Mouse (Mus musculus) adipocyte (in vitro differentiated cells): ENCODE measurements around the gene Ep400.
A peak's percentile ranks its signal among the peaks of the same experiment; 100 is the strongest.

Experiments used
- DNase-seq: peaks from one replicate; pipeline ENCODE4 v3.0.0-alpha.2; 2016; ENCODE audit warnings: low spot score

Gene Ep400

GRCm38 (mm10) chr5:110770448-110771158 is at the start of gene Ep400:
Gene Ep400 (minus strand): TSS chr5:110770717.
- DNase-seq: peak; percentile 99

GRCm38 (mm10) chr5:110809667-110810325 is 39.3 kb upstream of the Ep400 start, which contains the start of gene Ulk1:
Gene Ulk1 (minus strand): TSS chr5:110810097.
- DNase-seq: peak; percentile 99

GRCm38 (mm10) chr5:110808821-110809666 is 38.5 kb upstream of the Ep400 start:
- DNase-seq: peak; percentile 64

- DNase-seq: peak; percentile 83
Measured at GRCm38 (mm10) chr5:110808061-110808631, 37.6 kb upstream of the Ep400 start.

GRCm38 (mm10) chr5:110807453-110807852 is 36.9 kb upstream of the Ep400 start:
- no peak for DNase-seq

- no peak for DNase-seq
Measured at GRCm38 (mm10) chr5:110806676-110807075, 36.2 kb upstream of the Ep400 start.

- no peak for DNase-seq
Measured at GRCm38 (mm10) chr5:110806154-110806553, 35.6 kb upstream of the Ep400 start.

GRCm38 (mm10) chr5:110804012-110804743 is 33.7 kb upstream of the Ep400 start:
- peak; percentile 29 for DNase-seq

- DNase-seq: no peak
Measured at GRCm38 (mm10) chr5:110802809-110803208, 32.3 kb upstream of the Ep400 start.

GRCm38 (mm10) chr5:110802186-110802585 is 31.7 kb upstream of the Ep400 start:
- peak; percentile 67 for DNase-seq

- no peak for DNase-seq
Measured at GRCm38 (mm10) chr5:110801036-110801624, 30.6 kb upstream of the Ep400 start.

- DNase-seq: no peak
Measured at GRCm38 (mm10) chr5:110797696-110798095, 27.2 kb upstream of the Ep400 start.

GRCm38 (mm10) chr5:110794363-110794762 is 23.8 kb upstream of the Ep400 start:
- DNase-seq: no peak

GRCm38 (mm10) chr5:110788684-110789083 is 18.2 kb upstream of the Ep400 start:
- DNase-seq: peak; percentile 42

GRCm38 (mm10) chr5:110786081-110786835 is 15.7 kb upstream of the Ep400 start:
- peak; percentile 39 for DNase-seq

- DNase-seq: no peak
Measured at GRCm38 (mm10) chr5:110783150-110783549, 12.6 kb upstream of the Ep400 start.

GRCm38 (mm10) chr5:110781529-110782238 is 11.2 kb upstream of the Ep400 start:
- DNase-seq: no peak

GRCm38 (mm10) chr5:110780761-110781528 is 10.4 kb upstream of the Ep400 start:
- peak; percentile 41 for DNase-seq
